Comparison of ENCODE assay signal across 13 mouse cellular contexts in the genomic region with DNA sequence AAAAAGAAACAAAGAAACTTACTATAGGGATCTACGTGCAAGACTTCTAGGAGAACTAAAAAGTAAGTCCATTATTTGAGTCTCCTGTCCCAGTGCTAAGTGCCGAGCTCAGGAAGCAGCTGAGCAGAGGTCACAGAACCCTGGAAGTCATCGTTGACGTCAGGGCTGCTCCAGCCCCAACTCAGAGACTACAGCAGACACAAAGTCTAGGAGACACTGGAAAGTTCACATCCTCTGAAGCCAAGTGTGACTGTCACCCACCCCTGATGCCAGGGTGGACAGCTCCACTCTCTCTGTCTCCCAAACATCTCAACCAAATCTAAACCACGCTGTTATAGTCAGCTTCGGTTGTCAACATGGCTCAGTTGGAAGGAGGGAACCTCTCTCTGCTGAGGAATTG.
A peak's percentile ranks its signal among the peaks of the same experiment; 100 is the strongest.
DNase-seq lines count a peak whose midpoint lies in the region; ATAC-seq and TF ChIP-seq lines count a peak whose summit lies in the region.
"Had no signal": no experiment of that assay in that cellular context is flagged by ENCODE, and none has a peak within 500 bp of the region (broad histone marks: within the 10 kb centered on the region; RNA-seq: fewer than 3 reads in every experiment).

No protein-coding gene starts in this region.

- H3K4me3 ChIP-seq in heart, embryonic 12.5 days, result no peak overlapping the region
- H3K4me3 ChIP-seq in liver, embryonic 14.5 days (ENCODE audit: insufficient read depth in 1 of 2, low read depth in 2 of 2, low read length in 2 of 2), result no peak overlapping the region
- H3K4me3 ChIP-seq in liver, embryonic 12.5 days, result no peak overlapping the region
- H3K4me3 ChIP-seq: erythroblast, embryonic 14.5 days; liver, embryonic 13.5 days had no signal

- H3K4me2 ChIP-seq in heart, embryonic 12.5 days, result no peak overlapping the region
- H3K4me2 ChIP-seq in liver, embryonic 14.5 days (ENCODE audit: low read depth), result no peak overlapping the region
- no peak overlapping the region for H3K4me2 ChIP-seq in liver, embryonic 12.5 days

- H3K27ac ChIP-seq in heart, embryonic 12.5 days (ENCODE audit: poor library complexity, severe bottlenecking), result no peak overlapping the region
- no peak overlapping the region for H3K27ac ChIP-seq in liver, embryonic 14.5 days
- no peak overlapping the region for H3K27ac ChIP-seq in liver, embryonic 12.5 days
- H3K27ac ChIP-seq: liver, embryonic 13.5 days had no signal

- H3K27me3 ChIP-seq in heart, embryonic 12.5 days (replicated peaks), result no peaks in the 10 kb centered on the region
- no peaks in the 10 kb centered on the region for H3K27me3 ChIP-seq in liver, embryonic 14.5 days (ENCODE audit: control insufficient read depth, insufficient read depth, low read length)
- no peaks in the 10 kb centered on the region for H3K27me3 ChIP-seq in liver, embryonic 12.5 days (replicated peaks)
- H3K27me3 ChIP-seq: liver, embryonic 13.5 days had no signal

- TF ChIP-seq EP300 in liver, embryonic 14.5 days (IDR thresholded peaks at IDR 0.05; ENCODE audit: low read depth), result no peak

- intact Hi-C loops in left cerebral cortex, postnatal 10 days (cut with DNase I), result no loop called here

- H3K9me3 ChIP-seq in heart, embryonic 12.5 days (replicated peaks), result no peaks in the 10 kb centered on the region
- H3K9me3 ChIP-seq in liver, embryonic 14.5 days (ENCODE audit: control insufficient read depth, low read length), result no peaks in the 10 kb centered on the region
- H3K9me3 ChIP-seq in liver, embryonic 12.5 days (replicated peaks), result no peaks in the 10 kb centered on the region
- H3K9me3 ChIP-seq: liver, embryonic 13.5 days had no signal

- DNase-seq in heart, adult 9 months (ENCODE audit: low spot score in 2 of 2), result no peak
- no peak for DNase-seq in liver, embryonic 14.5 days (ENCODE audit: low read depth in 3 of 3, low spot score in 3 of 3)
- peak; percentile 15 for DNase-seq in adrenal gland, postnatal 25 days
- peak; percentile 53 to 65 for DNase-seq in kidney, postnatal 36 days
- no peak for DNase-seq in left cerebral cortex, postnatal 10 days (ENCODE audit: extremely low spot score in 1 of 2, low spot score in 2 of 2)
- DNase-seq in frontal cortex, postnatal 10 days (ENCODE audit: low spot score in 2 of 2), result no peak
- DNase-seq: gastrocnemius, postnatal 25 days; liver, embryonic 13.5 days; right cerebral cortex, postnatal 14 days; thymus, postnatal 36 days had no signal

- WGBS in heart, embryonic 12.5 days, result 66% methylated on average over 6 of the region's 6 CpGs
- 35% methylated on average over 6 of the region's 6 CpGs for WGBS in liver, embryonic 14.5 days (ENCODE audit: insufficient replicate concordance)
- 39% methylated on average over 6 of the region's 6 CpGs for WGBS in liver, embryonic 12.5 days (ENCODE audit: insufficient replicate concordance)

- peaks cover 3% of the 10 kb centered on the region; the same call in 1 of the 2 replicates for H3K4me1 ChIP-seq in heart, embryonic 12.5 days (replicated peaks)
- peaks cover 0 to 5% of the 10 kb centered on the region in 2 experiments; a peak in 2 of 4 replicates for H3K4me1 ChIP-seq in liver, embryonic 14.5 days (replicated peaks; ENCODE audit: control insufficient read depth in 2 of 2, insufficient read depth in 2 of 2, low read length in 1 of 2)
- peaks cover 9% of the 10 kb centered on the region for H3K4me1 ChIP-seq in liver, embryonic 12.5 days

- TF ChIP-seq CTCF in liver, embryonic 14.5 days (IDR thresholded peaks at IDR 0.05; ENCODE audit: low read depth), result no peak

- no peak overlapping the region for H3K9ac ChIP-seq in heart, embryonic 12.5 days
- no peak overlapping the region for H3K9ac ChIP-seq in liver, embryonic 14.5 days (replicated peaks)
- H3K9ac ChIP-seq in liver, embryonic 12.5 days, result no peak overlapping the region
- H3K9ac ChIP-seq: liver, embryonic 13.5 days had no signal

- no peaks in the 10 kb centered on the region for H3K36me3 ChIP-seq in heart, embryonic 12.5 days
- no peaks in the 10 kb centered on the region for H3K36me3 ChIP-seq in liver, embryonic 14.5 days (replicated peaks; ENCODE audit: control insufficient read depth, insufficient read depth, low read depth)
- no peaks in the 10 kb centered on the region for H3K36me3 ChIP-seq in liver, embryonic 12.5 days
- H3K36me3 ChIP-seq: liver, embryonic 13.5 days had no signal

- ATAC-seq in heart, embryonic 12.5 days (ENCODE audit: insufficient number of reproducible peaks, low FRiP score), result 0 out of 2 replicates have a peak, but pooled peaks have one; percentile 30
- ATAC-seq in liver, embryonic 14.5 days (ENCODE audit: insufficient read depth), result 0 out of 2 replicates have a peak, but pooled peaks have one; percentile 34
- ATAC-seq in liver, embryonic 12.5 days, result no peak

Comparison
In these comparisons a context has a peak if more than half of its experiments do, and no peak if none do; other contexts are left out.
1. DNase-seq: peak in adrenal gland, postnatal 25 days (single experiment) and kidney, postnatal 36 days (2 of 2); none in heart, adult 9 months (0 of 2), liver, embryonic 14.5 days (0 of 3), left cerebral cortex, postnatal 10 days (0 of 2) and frontal cortex, postnatal 10 days (0 of 2).